Mouse (Mus musculus): ENCODE results near the gene Cttnbp2. TPM values are rescaled to one million over a fixed set of nuclear protein-coding genes. Genes with fewer than 3 reads are reported as not detected.
A peak's percentile ranks its signal among the peaks of the same experiment; 100 is the strongest.

Gene Cttnbp2
- polyA plus RNA-seq, 1 experiment from 2014 or later: 27.4 TPM

DNA sequence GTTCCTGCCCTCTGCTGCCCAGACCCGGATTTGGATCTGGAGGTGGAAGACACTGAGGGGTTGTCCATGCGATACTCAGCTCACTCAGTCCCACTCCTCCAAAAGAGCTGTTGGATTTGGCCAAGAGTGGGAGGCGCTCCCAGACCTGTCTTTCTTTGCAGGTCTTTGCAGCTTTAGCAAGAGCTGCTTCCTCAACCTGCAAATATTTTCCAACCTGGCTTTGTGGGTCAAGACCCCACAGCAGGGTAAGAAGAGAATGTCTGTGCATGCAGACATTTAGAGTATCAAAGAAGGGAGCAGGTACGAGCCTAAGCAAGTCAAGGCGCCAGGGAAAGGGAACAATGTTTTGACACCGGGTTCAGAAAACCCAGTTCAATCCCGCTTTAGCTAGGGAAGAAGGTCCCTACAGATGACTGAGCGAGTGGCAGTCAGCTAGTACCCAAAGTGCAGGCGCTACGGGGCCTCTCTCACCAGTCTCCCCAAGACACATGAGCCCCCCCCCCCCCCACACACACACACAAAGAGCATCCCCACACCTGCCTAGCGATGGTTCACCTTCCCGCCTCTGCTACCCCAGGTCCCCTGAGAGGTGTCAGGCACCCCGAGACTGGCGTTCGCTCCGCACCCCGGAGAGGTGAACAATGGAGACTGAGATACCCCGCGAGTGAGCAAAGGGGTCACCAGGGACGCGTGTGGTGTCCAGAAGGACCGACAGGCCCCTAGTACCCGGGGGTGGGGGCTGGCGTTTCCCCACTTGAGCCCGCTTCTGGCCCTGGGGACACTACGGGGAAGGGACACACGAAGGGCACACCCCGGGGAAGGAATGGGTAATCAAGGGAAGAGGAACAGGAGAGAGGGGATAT is 801 bp downstream of the Cttnbp2 start:
- Histone ChIP-seq H3K27me3 (ENCODE audit: control insufficient read depth, insufficient read depth, low read length) (no peaks in the 10 kb centered on the region), H3K9ac (replicated peaks; ENCODE audit: low read depth, low read length) (peak overlapping the region; percentile 53), H3K27ac (ENCODE audit: low read length) (no peak overlapping the region), H3K9me3 (ENCODE audit: control insufficient read depth, low read depth, low read length) (no peaks in the 10 kb centered on the region), H3K36me3 (ENCODE audit: control insufficient read depth, insufficient read depth, low read length) (no peaks in the 10 kb centered on the region), H3K4me2 (replicated peaks; ENCODE audit: low read depth, low read length) (peak overlapping the region; percentile 88), H3K4me1 (ENCODE audit: control insufficient read depth, insufficient read depth, low read length) (no peaks in the 10 kb centered on the region), H3K4me3 (ENCODE audit: low read depth, low read length) (peak overlapping the region; percentile 72)
- under 1% methylated on average over 28 of the region's 28 CpGs for WGBS
- no peak; the same call in 1 of the 2 replicates for ATAC-seq (ENCODE audit: insufficient number of reproducible peaks, insufficient read depth, low FRiP score, low read depth)

DNA sequence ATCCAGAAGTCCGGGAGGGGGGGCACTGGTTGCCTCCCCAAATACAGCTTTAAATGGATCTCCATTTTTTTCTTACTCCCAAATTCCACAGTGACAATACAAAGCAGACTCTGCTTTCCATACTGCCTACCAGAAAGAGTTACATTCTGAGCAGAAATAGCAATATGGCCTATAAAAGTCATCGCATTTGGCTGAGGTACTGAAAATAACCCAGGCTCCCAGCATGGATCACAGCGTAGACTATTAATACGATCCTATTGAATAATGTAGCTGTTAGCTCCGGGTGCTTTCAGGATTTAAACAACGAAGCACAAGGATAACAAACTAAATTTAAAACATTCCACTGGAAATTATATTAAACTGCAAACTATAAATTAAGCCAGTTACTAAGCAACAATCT is 2.8 kb downstream of the Cttnbp2 start:
- 61% methylated on average over 6 of the region's 6 CpGs for WGBS
- Histone ChIP-seq H3K9ac (replicated peaks; ENCODE audit: low read depth, low read length) (no peak overlapping the region), H3K4me2 (replicated peaks; ENCODE audit: low read depth, low read length) (0 out of 2 replicates have a peak overlapping the region, but pooled peaks have one; percentile 0)

DNA sequence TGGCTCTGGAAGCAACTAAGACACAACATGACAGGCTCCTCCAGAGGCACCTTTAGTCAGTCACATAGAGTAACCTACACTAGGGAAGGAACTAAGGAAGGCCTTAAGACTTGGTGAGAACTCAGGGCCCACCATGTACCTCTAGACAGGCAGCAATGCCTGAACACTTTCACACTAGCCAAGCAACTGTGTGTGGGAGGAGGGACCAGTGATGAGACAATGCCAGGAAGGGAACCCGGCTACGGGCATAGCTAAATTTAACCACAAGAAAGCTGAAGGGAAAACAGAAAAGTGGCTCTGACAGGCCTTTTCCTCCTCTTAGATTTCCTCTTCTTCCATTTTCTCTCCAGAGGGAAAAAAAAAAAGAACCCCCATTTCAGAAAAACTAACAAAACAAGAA is 6.6 kb downstream of the Cttnbp2 start:
- H3K4me1 ChIP-seq (ENCODE audit: control insufficient read depth, insufficient read depth, low read length): no peaks in the 10 kb centered on the region
- H3K27me3 ChIP-seq (ENCODE audit: control insufficient read depth, insufficient read depth, low read length): no peaks in the 10 kb centered on the region
- H3K36me3 ChIP-seq (ENCODE audit: control insufficient read depth, insufficient read depth, low read length): no peaks in the 10 kb centered on the region
- ATAC-seq (ENCODE audit: insufficient number of reproducible peaks, insufficient read depth, low FRiP score, low read depth): no peak
- no peaks in the 10 kb centered on the region for H3K9me3 ChIP-seq (ENCODE audit: control insufficient read depth, low read depth, low read length)
- no peak overlapping the region for H3K4me3 ChIP-seq (ENCODE audit: low read depth, low read length)
- no peak overlapping the region for H3K4me2 ChIP-seq (replicated peaks; ENCODE audit: low read depth, low read length)
- no peak overlapping the region for H3K27ac ChIP-seq (ENCODE audit: low read length)
- H3K9ac ChIP-seq (replicated peaks; ENCODE audit: low read depth, low read length): no peak overlapping the region
- WGBS: 83% methylated on average over 2 of the region's 2 CpGs

More for the DNA sequence above, 2.8 kb downstream of the Cttnbp2 start:
- H3K4me3 ChIP-seq (ENCODE audit: low read depth, low read length): no peak overlapping the region
- no peak for ATAC-seq (ENCODE audit: insufficient number of reproducible peaks, insufficient read depth, low FRiP score, low read depth)
- no peak overlapping the region for H3K27ac ChIP-seq (ENCODE audit: low read length)
- H3K27me3 ChIP-seq (ENCODE audit: control insufficient read depth, insufficient read depth, low read length): no peaks in the 10 kb centered on the region
- H3K9me3 ChIP-seq (ENCODE audit: control insufficient read depth, low read depth, low read length): no peaks in the 10 kb centered on the region
- no peaks in the 10 kb centered on the region for H3K4me1 ChIP-seq (ENCODE audit: control insufficient read depth, insufficient read depth, low read length)
- H3K36me3 ChIP-seq (ENCODE audit: control insufficient read depth, insufficient read depth, low read length): no peaks in the 10 kb centered on the region

DNA sequence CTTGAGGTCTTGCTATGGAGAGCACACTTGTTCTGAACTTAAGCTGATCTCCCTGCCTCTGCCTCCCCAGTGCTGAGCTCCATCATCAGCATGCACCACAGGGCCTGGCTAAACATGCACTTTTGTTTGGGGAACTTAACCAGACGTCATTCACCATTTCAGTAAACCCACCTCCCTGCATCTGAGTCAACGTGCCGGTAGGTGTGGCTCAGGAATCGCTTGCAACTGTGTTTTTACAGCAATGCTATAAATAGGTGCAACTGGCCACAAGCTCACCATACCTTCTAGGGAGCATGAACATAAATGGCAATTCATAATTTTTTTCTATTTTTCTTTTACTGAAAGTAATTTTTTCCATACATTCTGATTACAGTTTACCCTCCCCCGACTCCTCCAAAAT is 14.8 kb downstream of the Cttnbp2 start:
- H3K27ac ChIP-seq (ENCODE audit: low read length): no peak overlapping the region
- no peak overlapping the region for H3K4me2 ChIP-seq (replicated peaks; ENCODE audit: low read depth, low read length)
- no peak overlapping the region for H3K9ac ChIP-seq (replicated peaks; ENCODE audit: low read depth, low read length)
- no peak for ATAC-seq (ENCODE audit: insufficient number of reproducible peaks, insufficient read depth, low FRiP score, low read depth)
- H3K4me1 ChIP-seq (ENCODE audit: control insufficient read depth, insufficient read depth, low read length): no peaks in the 10 kb centered on the region
- no peaks in the 10 kb centered on the region for H3K9me3 ChIP-seq (ENCODE audit: control insufficient read depth, low read depth, low read length)
- H3K27me3 ChIP-seq (ENCODE audit: control insufficient read depth, insufficient read depth, low read length): no peaks in the 10 kb centered on the region
- H3K36me3 ChIP-seq (ENCODE audit: control insufficient read depth, insufficient read depth, low read length): no peaks in the 10 kb centered on the region
- H3K4me3 ChIP-seq (ENCODE audit: low read depth, low read length): no peak overlapping the region
- 61% methylated on average over 5 of the region's 5 CpGs for WGBS

DNA sequence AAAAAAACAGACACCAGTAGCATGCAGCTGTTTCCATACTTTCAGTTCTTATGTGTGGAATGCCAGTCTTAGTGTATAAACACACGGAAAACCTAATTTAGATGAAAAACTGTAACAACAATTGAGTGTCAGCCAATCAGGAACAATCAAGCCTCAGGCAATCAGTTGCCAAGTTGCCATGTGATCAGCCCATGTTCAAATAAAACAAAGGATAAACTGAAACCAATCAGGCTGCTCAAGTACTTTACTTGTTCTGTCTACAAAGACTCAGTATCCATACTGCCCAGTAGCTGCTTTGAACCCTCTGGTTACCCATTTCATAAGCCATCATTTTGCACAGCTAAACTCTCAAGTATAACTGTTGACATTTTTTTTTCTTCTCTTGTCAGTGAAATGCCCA is 21.7 kb downstream of the Cttnbp2 start:
- no peaks in the 10 kb centered on the region for H3K36me3 ChIP-seq (ENCODE audit: control insufficient read depth, insufficient read depth, low read length)
- H3K27ac ChIP-seq (ENCODE audit: low read length): no peak overlapping the region
- ATAC-seq (ENCODE audit: insufficient number of reproducible peaks, insufficient read depth, low FRiP score, low read depth): no peak
- no peak overlapping the region for H3K4me2 ChIP-seq (replicated peaks; ENCODE audit: low read depth, low read length)
- no peak overlapping the region for H3K9ac ChIP-seq (replicated peaks; ENCODE audit: low read depth, low read length)
- WGBS: 70% methylated on average over 1 of the region's 1 CpGs
- no peaks in the 10 kb centered on the region for H3K4me1 ChIP-seq (ENCODE audit: control insufficient read depth, insufficient read depth, low read length)
- H3K9me3 ChIP-seq (ENCODE audit: control insufficient read depth, low read depth, low read length): no peaks in the 10 kb centered on the region
- H3K4me3 ChIP-seq (ENCODE audit: low read depth, low read length): no peak overlapping the region
- H3K27me3 ChIP-seq (ENCODE audit: control insufficient read depth, insufficient read depth, low read length): no peaks in the 10 kb centered on the region

DNA sequence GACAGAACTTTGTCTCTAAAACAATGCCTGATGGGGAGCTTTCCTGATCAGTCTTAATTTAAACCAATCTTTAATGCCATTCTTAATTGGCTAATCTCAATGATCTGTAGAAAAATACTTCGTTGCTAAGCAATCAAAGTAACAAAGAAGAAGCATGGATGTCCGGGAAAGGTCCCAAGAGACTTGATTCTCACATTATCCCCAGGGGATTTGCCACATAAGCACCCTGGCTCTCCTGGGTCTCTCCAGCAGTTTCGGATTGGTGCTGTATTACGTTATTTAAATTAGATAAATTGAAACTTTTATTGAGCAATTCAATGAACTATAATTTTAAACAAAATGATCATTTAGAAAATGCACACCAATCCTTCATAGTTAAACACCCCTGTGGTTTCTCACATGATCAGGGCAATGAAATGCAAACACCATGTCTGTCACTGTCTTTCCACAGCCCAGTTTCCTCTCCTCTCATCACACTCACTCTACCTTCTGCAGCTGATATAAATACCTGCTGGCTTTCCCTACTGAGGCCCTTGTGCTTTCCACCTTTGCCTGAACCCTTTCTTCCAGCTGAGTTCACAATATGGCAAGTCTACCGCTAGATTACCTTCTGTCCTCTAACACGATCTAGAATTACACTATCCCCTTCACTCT is 22.3 kb downstream of the Cttnbp2 start:
- H3K27me3 ChIP-seq (ENCODE audit: control insufficient read depth, insufficient read depth, low read length): no peaks in the 10 kb centered on the region
- H3K9me3 ChIP-seq (ENCODE audit: control insufficient read depth, low read depth, low read length): no peaks in the 10 kb centered on the region
- no peak overlapping the region for H3K4me2 ChIP-seq (replicated peaks; ENCODE audit: low read depth, low read length)
- no peak overlapping the region for H3K4me3 ChIP-seq (ENCODE audit: low read depth, low read length)
- H3K4me1 ChIP-seq (ENCODE audit: control insufficient read depth, insufficient read depth, low read length): no peaks in the 10 kb centered on the region
- H3K27ac ChIP-seq (ENCODE audit: low read length): no peak overlapping the region
- no peak overlapping the region for H3K9ac ChIP-seq (replicated peaks; ENCODE audit: low read depth, low read length)
- no peak for ATAC-seq (ENCODE audit: insufficient number of reproducible peaks, insufficient read depth, low FRiP score, low read depth)
- WGBS: 79% methylated on average over 6 of the region's 6 CpGs
- no peaks in the 10 kb centered on the region for H3K36me3 ChIP-seq (ENCODE audit: control insufficient read depth, insufficient read depth, low read length)

DNA sequence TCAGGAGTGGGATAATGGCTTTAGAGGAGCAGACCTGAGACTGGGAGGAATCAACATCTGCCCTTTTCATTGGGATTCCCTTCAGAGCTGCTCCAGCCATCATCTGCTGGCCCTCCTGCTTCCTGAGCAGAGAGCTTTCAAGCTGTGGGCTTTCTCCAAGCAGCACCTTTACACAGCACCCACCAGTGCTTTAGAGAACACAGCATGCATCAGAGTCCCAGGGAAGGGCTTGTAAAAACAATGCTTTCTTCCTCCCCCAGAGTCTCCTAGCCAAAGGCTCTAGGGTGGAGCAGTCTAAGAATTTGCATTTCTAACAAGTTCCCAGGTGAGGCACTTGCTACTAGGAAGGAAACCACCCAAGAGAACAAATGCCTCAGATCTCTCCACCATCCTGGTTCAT is 29.6 kb downstream of the Cttnbp2 start:
- H3K4me3 ChIP-seq (ENCODE audit: low read depth, low read length): no peak overlapping the region
- H3K9ac ChIP-seq (replicated peaks; ENCODE audit: low read depth, low read length): no peak overlapping the region
- no peaks in the 10 kb centered on the region for H3K4me1 ChIP-seq (ENCODE audit: control insufficient read depth, insufficient read depth, low read length)
- no peaks in the 10 kb centered on the region for H3K36me3 ChIP-seq (ENCODE audit: control insufficient read depth, insufficient read depth, low read length)
- no peaks in the 10 kb centered on the region for H3K9me3 ChIP-seq (ENCODE audit: control insufficient read depth, low read depth, low read length)
- H3K27me3 ChIP-seq (ENCODE audit: control insufficient read depth, insufficient read depth, low read length): no peaks in the 10 kb centered on the region
- no peak overlapping the region for H3K27ac ChIP-seq (ENCODE audit: low read length)
- ATAC-seq (ENCODE audit: insufficient number of reproducible peaks, insufficient read depth, low FRiP score, low read depth): no peak
- no peak overlapping the region for H3K4me2 ChIP-seq (replicated peaks; ENCODE audit: low read depth, low read length)

- Histone ChIP-seq H3K4me1 (ENCODE audit: control insufficient read depth, insufficient read depth, low read length) (no peaks in the 10 kb centered on the region), H3K36me3 (ENCODE audit: control insufficient read depth, insufficient read depth, low read length) (no peaks in the 10 kb centered on the region), H3K4me2 (replicated peaks; ENCODE audit: low read depth, low read length) (no peak overlapping the region), H3K27ac (ENCODE audit: low read length) (no peak overlapping the region), H3K9me3 (ENCODE audit: control insufficient read depth, low read depth, low read length) (no peaks in the 10 kb centered on the region), H3K27me3 (ENCODE audit: control insufficient read depth, insufficient read depth, low read length) (no peaks in the 10 kb centered on the region), H3K9ac (replicated peaks; ENCODE audit: low read depth, low read length) (no peak overlapping the region), H3K4me3 (ENCODE audit: low read depth, low read length) (no peak overlapping the region)
- WGBS: 72% methylated on average over 5 of the region's 5 CpGs
- ATAC-seq (ENCODE audit: insufficient number of reproducible peaks, insufficient read depth, low FRiP score, low read depth): no peak
These were observed 30.6 kb downstream of the Cttnbp2 start for GRCm38 (mm10) chr6:18484061-18484460.
